Mouse (Mus musculus) retina, adult 2 months (tissue): Measurements from ENCODE around the gene Cd200.
A peak's percentile ranks its signal among the peaks of the same experiment; 100 is the strongest.
"Not testable (repeated sequence)": the region's sequence is repeated elsewhere in the genome, so short reads cannot be mapped to it uniquely, and the experiment has no call there.

Source experiments
- DNase-seq: peaks from one replicate; pipeline ENCODE4 v3.0.0-alpha.2; 2012; ENCODE audit warnings: low read depth, low spot score

Cd200 gene

GRCm38 (mm10) chr16:45378147-45378943 is 30.5 kb downstream of the Cd200 start:
- no peak for DNase-seq

GRCm38 (mm10) chr16:45377332-45377731 is 31.5 kb downstream of the Cd200 start:
- no peak for DNase-seq

- no peak for DNase-seq
These were observed 32.0 kb downstream of the Cd200 start for GRCm38 (mm10) chr16:45376812-45377211.

- no peak for DNase-seq
These were observed 32.6 kb downstream of the Cd200 start for GRCm38 (mm10) chr16:45376294-45376693.

- DNase-seq, result no peak
These were observed 33.2 kb downstream of the Cd200 start for GRCm38 (mm10) chr16:45375506-45376225.

- DNase-seq, result no peak
These were observed 34.8 kb downstream of the Cd200 start for GRCm38 (mm10) chr16:45374074-45374473.

- no peak for DNase-seq
These were observed 37.8 kb downstream of the Cd200 start for GRCm38 (mm10) chr16:45371076-45371475.

- DNase-seq, result no peak
These were observed 39.4 kb downstream of the Cd200 start for GRCm38 (mm10) chr16:45369285-45369965.

GRCm38 (mm10) chr16:45366111-45366510 is 42.7 kb downstream of the Cd200 start:
- no peak for DNase-seq

GRCm38 (mm10) chr16:45365353-45365752 is 43.5 kb downstream of the Cd200 start:
- no peak for DNase-seq

- DNase-seq, result no peak
These were observed 44.2 kb downstream of the Cd200 start for GRCm38 (mm10) chr16:45364627-45365026.

- no peak for DNase-seq
These were observed 45.3 kb downstream of the Cd200 start for GRCm38 (mm10) chr16:45363480-45364045.

GRCm38 (mm10) chr16:45361450-45361849 is 47.4 kb downstream of the Cd200 start:
- DNase-seq, result no peak

- DNase-seq, result not testable (repeated sequence)
These were observed 50.4 kb downstream of the Cd200 start for GRCm38 (mm10) chr16:45358441-45358840.

- no peak for DNase-seq
These were observed 51.7 kb downstream of the Cd200 start for GRCm38 (mm10) chr16:45357134-45357533.

GRCm38 (mm10) chr16:45352875-45353274 is 56.0 kb downstream of the Cd200 start:
- peak; percentile 13 for DNase-seq

- DNase-seq, result no peak
These were observed 58.1 kb downstream of the Cd200 start for GRCm38 (mm10) chr16:45350767-45351166.

GRCm38 (mm10) chr16:45349523-45350298 is 59.1 kb downstream of the Cd200 start:
- no peak for DNase-seq

GRCm38 (mm10) chr16:45348238-45348637 is 60.6 kb downstream of the Cd200 start:
- not testable (repeated sequence) for DNase-seq

- DNase-seq, result no peak
These were observed 61.9 kb downstream of the Cd200 start for GRCm38 (mm10) chr16:45346930-45347387.

- no peak for DNase-seq
These were observed 62.5 kb downstream of the Cd200 start for GRCm38 (mm10) chr16:45346367-45346766.
